Mouse (Mus musculus): ENCODE measurements around the gene Icos.

The Icos gene

GRCm38 (mm10) chr1:60977641-60978040, at the start of gene Icos:
Gene Icos, plus strand, starts transcription at chr1:60977927.
- no peak for DNase-seq

GRCm38 (mm10) chr1:60929036-60929435, 48.7 kb upstream of the Icos start:
- no peak for DNase-seq

- DNase-seq, result no peak
Observed at GRCm38 (mm10) chr1:60930397-60930796, 47.3 kb upstream of the Icos start.

- DNase-seq, result no peak
Observed at GRCm38 (mm10) chr1:60935968-60936581, 41.7 kb upstream of the Icos start.

GRCm38 (mm10) chr1:60936963-60937711, 40.6 kb upstream of the Icos start:
- DNase-seq, result no peak

- DNase-seq, result no peak
Observed at GRCm38 (mm10) chr1:60938256-60938655, 39.5 kb upstream of the Icos start.

- DNase-seq, result no peak
Observed at GRCm38 (mm10) chr1:60938974-60939373, 38.8 kb upstream of the Icos start.

GRCm38 (mm10) chr1:60940023-60940422, 37.7 kb upstream of the Icos start:
- DNase-seq, result no peak

- no peak for DNase-seq
Observed at GRCm38 (mm10) chr1:60940620-60941019, 37.1 kb upstream of the Icos start.

GRCm38 (mm10) chr1:60941056-60942048, 36.4 kb upstream of the Icos start:
- DNase-seq, result no peak

- DNase-seq, result no peak
Observed at GRCm38 (mm10) chr1:60942921-60943320, 34.8 kb upstream of the Icos start.

- no peak for DNase-seq
Observed at GRCm38 (mm10) chr1:60945633-60946401, 31.9 kb upstream of the Icos start.

GRCm38 (mm10) chr1:60948112-60948511, 29.6 kb upstream of the Icos start:
- DNase-seq, result no peak

- DNase-seq, result no peak
Observed at GRCm38 (mm10) chr1:60952958-60953357, 24.8 kb upstream of the Icos start.

- DNase-seq, result no peak
Observed at GRCm38 (mm10) chr1:60953686-60954085, 24.0 kb upstream of the Icos start.

GRCm38 (mm10) chr1:60954759-60955158, 23.0 kb upstream of the Icos start:
- DNase-seq, result peak; percentile 29

- no peak for DNase-seq
Observed at GRCm38 (mm10) chr1:60955186-60955585, 22.5 kb upstream of the Icos start.

- no peak for DNase-seq
Observed at GRCm38 (mm10) chr1:60956196-60956595, 21.5 kb upstream of the Icos start.

GRCm38 (mm10) chr1:60958287-60958686, 19.4 kb upstream of the Icos start:
- no peak for DNase-seq

GRCm38 (mm10) chr1:60959246-60959645, 18.5 kb upstream of the Icos start:
- DNase-seq, result no peak

- DNase-seq, result peak; percentile 48
Observed at GRCm38 (mm10) chr1:60960451-60960850, 17.3 kb upstream of the Icos start.

- peak; percentile 78 for DNase-seq
Observed at GRCm38 (mm10) chr1:60961080-60961479, 16.6 kb upstream of the Icos start.

GRCm38 (mm10) chr1:60962095-60962494, 15.6 kb upstream of the Icos start:
- no peak for DNase-seq
